Mouse (Mus musculus): ENCODE results near the gene Filip1l. TPM values are rescaled to one million over a fixed set of nuclear protein-coding genes. Genes with fewer than 3 reads are reported as not detected.

The Filip1l gene
- polyA plus RNA-seq, 1 experiment from 2014 or later = 3.3 TPM

- Histone ChIP-seq H3K4me1 (replicated peaks) (peaks cover 7% of the 10 kb centered on the region; the same call in 1 of the 2 replicates), H3K27me3 (no peaks in the 10 kb centered on the region), H3K36me3 (no peaks in the 10 kb centered on the region), H3K9me3 (no peaks in the 10 kb centered on the region), H3K4me3 (no peak overlapping the region), H3K27ac (no peak overlapping the region), H3K4me2 (no peak overlapping the region), H3K9ac (no peak overlapping the region)
- WGBS = 90% methylated on average over 5 of the region's 5 CpGs
- ATAC-seq (ENCODE audit: low FRiP score) = no peak
Observed at GRCm38 (mm10) chr16:57428977-57429376, 76.1 kb downstream of the Filip1l start.

DNA sequence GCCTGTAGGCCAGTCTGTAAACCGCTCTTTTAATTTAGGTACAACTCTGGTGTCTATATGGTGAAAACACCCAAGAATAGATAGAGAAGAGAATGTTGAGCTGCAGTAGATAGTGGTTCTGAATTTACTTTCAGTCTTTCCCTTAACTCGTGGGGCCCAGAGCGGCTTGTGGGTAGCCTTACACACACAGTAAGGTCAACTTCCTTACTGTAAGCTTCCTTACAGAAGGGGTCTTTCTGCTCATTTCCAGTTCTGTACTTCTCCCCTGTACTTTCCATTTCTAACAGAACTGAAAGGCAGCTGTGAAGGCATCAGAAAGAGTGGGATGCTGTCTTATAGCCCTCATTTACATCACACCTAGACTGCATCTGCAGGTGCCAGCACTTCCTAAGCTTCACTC, 78.4 kb downstream of the Filip1l start:
- no peak overlapping the region for H3K27ac ChIP-seq
- H3K9me3 ChIP-seq = no peaks in the 10 kb centered on the region
- ATAC-seq (ENCODE audit: low FRiP score) = no peak
- H3K27me3 ChIP-seq = no peaks in the 10 kb centered on the region
- no peaks in the 10 kb centered on the region for H3K36me3 ChIP-seq
- 94% methylated on average over 3 of the region's 3 CpGs for WGBS
- no peak overlapping the region for H3K9ac ChIP-seq
- no peaks in the 10 kb centered on the region for H3K4me1 ChIP-seq (replicated peaks)
- H3K4me3 ChIP-seq = no peak overlapping the region
- H3K4me2 ChIP-seq = no peak overlapping the region

- H3K4me1 ChIP-seq (replicated peaks) = peaks cover 5% of the 10 kb centered on the region
- ATAC-seq (ENCODE audit: low FRiP score) = no peak
- WGBS = 88% methylated on average over 4 of the region's 4 CpGs
Observed at GRCm38 (mm10) chr16:57433173-57433572, 80.3 kb downstream of the Filip1l start.

DNA sequence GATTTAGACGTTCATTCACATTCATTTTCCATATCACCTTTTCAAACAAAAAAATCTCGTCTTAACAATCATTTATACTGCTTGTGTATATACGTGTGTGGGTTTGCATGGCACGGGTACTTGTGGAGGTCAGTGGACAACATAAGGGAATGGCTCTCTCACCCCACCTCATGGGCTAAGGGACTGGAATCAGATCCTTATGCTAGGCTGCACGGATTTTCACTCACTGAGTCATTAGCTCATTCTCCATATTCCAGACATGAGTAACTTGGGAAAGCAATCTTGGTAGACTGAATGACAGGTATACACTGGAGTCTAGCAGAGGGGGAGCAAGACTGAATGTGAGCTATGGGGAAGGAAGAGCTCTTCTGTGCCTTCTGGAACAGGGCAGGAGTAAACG, 80.8 kb downstream of the Filip1l start:
- ATAC-seq (ENCODE audit: low FRiP score) = no peak
- Histone ChIP-seq H3K36me3 (no peaks in the 10 kb centered on the region), H3K27me3 (no peaks in the 10 kb centered on the region), H3K27ac (no peak overlapping the region), H3K9ac (no peak overlapping the region), H3K4me1 (replicated peaks) (peaks cover 10% of the 10 kb centered on the region), H3K4me2 (no peak overlapping the region), H3K4me3 (no peak overlapping the region), H3K9me3 (no peaks in the 10 kb centered on the region)
- WGBS = 88% methylated on average over 6 of the region's 6 CpGs

More at GRCm38 (mm10) chr16:57433173-57433572, 80.3 kb downstream of the Filip1l start:
- Histone ChIP-seq H3K4me2 (no peak overlapping the region), H3K27me3 (no peaks in the 10 kb centered on the region), H3K4me3 (no peak overlapping the region), H3K9ac (no peak overlapping the region), H3K36me3 (no peaks in the 10 kb centered on the region), H3K9me3 (no peaks in the 10 kb centered on the region), H3K27ac (no peak overlapping the region)

DNA sequence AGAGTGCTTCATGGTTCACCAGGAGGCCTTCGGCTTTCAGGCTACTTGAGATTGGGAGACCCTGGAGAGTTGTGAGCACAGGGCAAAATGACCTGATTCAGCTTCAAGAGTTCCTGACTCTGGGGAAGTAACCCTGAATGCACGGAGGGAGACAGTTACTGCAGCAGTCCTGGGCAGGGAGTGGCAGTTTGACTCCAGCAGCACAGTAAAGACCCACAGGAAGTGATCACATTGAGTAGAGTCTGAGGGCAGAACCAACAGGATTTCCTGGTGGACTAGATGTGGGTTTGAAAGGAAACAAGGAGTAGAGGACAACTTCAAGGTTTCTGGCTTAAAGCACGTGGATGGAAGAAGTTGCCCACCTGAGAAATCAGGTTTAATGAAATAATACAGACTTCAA, 81.7 kb downstream of the Filip1l start:
- Histone ChIP-seq H3K4me2 (no peak overlapping the region), H3K4me3 (no peak overlapping the region), H3K36me3 (no peaks in the 10 kb centered on the region), H3K9ac (no peak overlapping the region), H3K9me3 (no peaks in the 10 kb centered on the region), H3K4me1 (replicated peaks) (peaks cover 14% of the 10 kb centered on the region), H3K27ac (no peak overlapping the region), H3K27me3 (no peaks in the 10 kb centered on the region)
- ATAC-seq (ENCODE audit: low FRiP score) = no peak
- 86% methylated on average over 3 of the region's 3 CpGs for WGBS

- no peaks in the 10 kb centered on the region for H3K27me3 ChIP-seq
- ATAC-seq (ENCODE audit: low FRiP score) = 0 out of 2 replicates have a peak, but pooled peaks have one; percentile 23
- no peak overlapping the region for H3K4me2 ChIP-seq
- H3K9me3 ChIP-seq = no peaks in the 10 kb centered on the region
- no peak overlapping the region for H3K27ac ChIP-seq
- no peak overlapping the region for H3K4me3 ChIP-seq
- H3K4me1 ChIP-seq (replicated peaks) = peaks cover 15% of the 10 kb centered on the region
- no peak overlapping the region for H3K9ac ChIP-seq
- no peaks in the 10 kb centered on the region for H3K36me3 ChIP-seq
- 76% methylated on average over 11 of the region's 11 CpGs for WGBS
Observed at GRCm38 (mm10) chr16:57437523-57438287, 84.8 kb downstream of the Filip1l start.

GRCm38 (mm10) chr16:57438288-57438685, 85.4 kb downstream of the Filip1l start:
- Histone ChIP-seq H3K27me3 (no peaks in the 10 kb centered on the region), H3K36me3 (no peaks in the 10 kb centered on the region), H3K4me3 (no peak overlapping the region), H3K27ac (0 out of 2 replicates have a peak overlapping the region, but pooled peaks have one; percentile 30), H3K9ac (no peak overlapping the region; the same call in 1 of the 2 replicates), H3K4me1 (replicated peaks) (peaks cover 15% of the 10 kb centered on the region), H3K9me3 (no peaks in the 10 kb centered on the region), H3K4me2 (no peak overlapping the region)
- 76% methylated on average over 5 of the region's 5 CpGs for WGBS
- ATAC-seq (ENCODE audit: low FRiP score) = no peak

GRCm38 (mm10) chr16:57439206-57439605, 86.3 kb downstream of the Filip1l start:
- ATAC-seq (ENCODE audit: low FRiP score) = no peak
- Histone ChIP-seq H3K36me3 (no peaks in the 10 kb centered on the region), H3K27ac (no peak overlapping the region), H3K4me2 (no peak overlapping the region), H3K9me3 (no peaks in the 10 kb centered on the region), H3K9ac (no peak overlapping the region), H3K27me3 (no peaks in the 10 kb centered on the region), H3K4me1 (replicated peaks) (peaks cover 15% of the 10 kb centered on the region), H3K4me3 (no peak overlapping the region)
- 93% methylated on average over 11 of the region's 11 CpGs for WGBS

GRCm38 (mm10) chr16:57440706-57441437, 88.0 kb downstream of the Filip1l start:
- no peak overlapping the region for H3K9ac ChIP-seq
- WGBS = 92% methylated on average over 10 of the region's 10 CpGs
- H3K9me3 ChIP-seq = no peaks in the 10 kb centered on the region
- peaks cover 15% of the 10 kb centered on the region for H3K4me1 ChIP-seq (replicated peaks)
- no peaks in the 10 kb centered on the region for H3K27me3 ChIP-seq
- no peak overlapping the region for H3K4me2 ChIP-seq
- H3K4me3 ChIP-seq = no peak overlapping the region
- no peaks in the 10 kb centered on the region for H3K36me3 ChIP-seq
- no peak overlapping the region for H3K27ac ChIP-seq
- ATAC-seq (ENCODE audit: low FRiP score) = no peak

DNA sequence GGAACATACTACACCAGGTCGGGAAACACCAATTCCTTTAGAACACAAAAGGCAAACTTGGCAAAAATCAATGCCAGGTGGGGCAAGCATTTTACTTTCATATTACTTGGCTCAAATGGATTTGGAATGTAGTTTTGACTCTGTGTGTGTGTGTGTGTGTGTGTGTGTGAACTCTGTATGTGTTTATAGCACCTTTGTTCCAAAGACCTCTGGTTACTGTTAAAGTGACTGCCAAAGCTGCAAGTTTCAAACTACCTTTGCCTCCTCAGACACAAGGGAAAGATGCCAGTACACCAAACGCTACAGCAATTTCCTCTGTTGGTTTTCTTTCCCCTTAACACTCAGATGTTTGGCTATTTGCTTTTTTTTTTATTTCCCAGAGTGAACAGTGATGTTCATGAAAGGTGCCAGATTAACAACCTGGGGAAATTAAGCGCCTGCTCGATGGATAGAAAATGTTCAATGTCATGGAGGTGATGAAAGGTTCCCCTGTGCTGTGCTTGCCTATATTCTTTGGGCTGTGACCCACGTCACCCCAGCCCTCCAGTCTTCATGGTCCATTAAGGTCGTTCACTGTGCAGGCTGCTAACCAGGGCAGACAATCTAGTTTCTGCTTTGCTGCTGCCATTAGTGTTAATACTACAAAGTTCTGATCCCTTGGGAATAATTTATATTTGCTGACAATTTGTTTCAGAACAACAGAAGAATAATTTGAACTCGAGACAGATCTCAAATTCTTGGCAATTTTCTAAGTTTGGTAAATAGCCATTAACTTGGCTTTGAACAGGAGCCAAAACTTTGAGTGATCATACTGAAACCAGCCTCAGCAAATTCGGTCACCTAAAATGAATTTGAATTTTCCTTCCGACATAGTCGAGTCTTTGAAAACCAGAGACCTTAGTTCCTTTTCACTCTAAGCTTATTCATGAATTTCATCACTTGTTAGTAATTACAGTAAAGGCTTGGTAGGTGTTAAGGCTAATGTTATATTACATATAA, 92.5 kb downstream of the Filip1l start:
- 67% methylated on average over 10 of the region's 10 CpGs for WGBS
- no peaks in the 10 kb centered on the region for H3K36me3 ChIP-seq

GRCm38 (mm10) chr16:57453009-57453408, 100.1 kb downstream of the Filip1l start:
- Histone ChIP-seq H3K9me3 (0 out of 2 replicates have a peak, but pooled peaks cover 5% of the 10 kb centered on the region), H3K27ac (no peak overlapping the region), H3K27me3 (no peaks in the 10 kb centered on the region), H3K9ac (no peak overlapping the region), H3K4me1 (replicated peaks) (no peaks in the 10 kb centered on the region), H3K4me2 (no peak overlapping the region), H3K4me3 (no peak overlapping the region), H3K36me3 (no peaks in the 10 kb centered on the region)
- 86% methylated on average over 7 of the region's 7 CpGs for WGBS
- no peak for ATAC-seq (ENCODE audit: low FRiP score)

More for the DNA sequence above, 92.5 kb downstream of the Filip1l start:
- Histone ChIP-seq H3K9ac (no peak overlapping the region), H3K4me1 (replicated peaks) (no peaks in the 10 kb centered on the region), H3K4me3 (no peak overlapping the region), H3K27ac (no peak overlapping the region), H3K9me3 (0 out of 2 replicates have a peak, but pooled peaks cover 8% of the 10 kb centered on the region), H3K4me2 (no peak overlapping the region), H3K27me3 (no peaks in the 10 kb centered on the region)
- ATAC-seq (ENCODE audit: low FRiP score) = no peak
